Mouse (Mus musculus) lung, embryonic 15.5 days (tissue): Measurements from ENCODE around the gene Taf1c. TPM values are rescaled to one million over a fixed set of nuclear protein-coding genes. Genes with fewer than 3 reads are reported as not detected.

ENCODE experiments used
- ATAC-seq: fragments of 200-750 bp; cut with Nextera tagmentation; 2 replicates; pipeline ENCODE4 v1.8.0; 2017; ENCODE audit warnings: moderate number of reproducible peaks, borderline replicate concordance; ENCODE audit not compliant: low FRiP score, low TSS enrichment; ENCODE audit errors: extremely low read depth
- H3K27ac ChIP-seq: fragments of 300-500 bp; sonication (generic); 2 replicates; pipeline ENCODE4 v1.5.1; 2015; ENCODE audit warnings: moderate library complexity, mild to moderate bottlenecking, inconsistent platforms
- H3K27me3 ChIP-seq: fragments of 300-500 bp; sonication (generic); 2 replicates; pipeline ENCODE4 v1.6.1; 2015; ENCODE audit warnings: inconsistent platforms
- H3K36me3 ChIP-seq: fragments of 300-500 bp; sonication (generic); 2 replicates; pipeline ENCODE4 v1.6.1; 2015; ENCODE audit warnings: inconsistent platforms
- H3K4me1 ChIP-seq: fragments of 300-500 bp; sonication (generic); 2 replicates; pipeline ENCODE4 v1.6.1; 2015; ENCODE audit warnings: inconsistent platforms
- H3K4me2 ChIP-seq: fragments of 300-500 bp; sonication (generic); 2 replicates; pipeline ENCODE4 v1.6.1; 2015; ENCODE audit warnings: inconsistent platforms, mild to moderate bottlenecking, moderate library complexity
- H3K4me3 ChIP-seq: fragments of 300-500 bp; sonication (generic); 2 replicates; pipeline ENCODE4 v1.5.1; 2015; ENCODE audit warnings: mild to moderate bottlenecking, inconsistent platforms
- H3K9ac ChIP-seq: fragments of 300-500 bp; sonication (generic); 2 replicates; pipeline ENCODE4 v1.6.1; 2015; ENCODE audit warnings: inconsistent platforms
- H3K9me3 ChIP-seq: fragments of 300-500 bp; sonication (generic); 2 replicates; pipeline ENCODE4 v1.6.1; 2016; ENCODE audit warnings: inconsistent platforms
- WGBS: fragments of 180-500 bp; shearing (Covaris S2); methylation state at CpG from one replicate; pipeline ENCODE4 v1.1.7; 2015; 5-methylcytosine and 5-hydroxymethylcytosine counted together
- polyA plus RNA-seq: library from polyadenylated mRNA; unstranded; fragments of >200 nt; fragmentation: Nextera tagmentation; extraction: Ambion mirVana; gene quantifications from 2 replicates; pipeline ENCODE4 v1.2.1, GENCODE M21; 2015

Gene Taf1c
- polyA plus RNA-seq, 1 experiment from 2014 or later, result 10.6 TPM

DNA sequence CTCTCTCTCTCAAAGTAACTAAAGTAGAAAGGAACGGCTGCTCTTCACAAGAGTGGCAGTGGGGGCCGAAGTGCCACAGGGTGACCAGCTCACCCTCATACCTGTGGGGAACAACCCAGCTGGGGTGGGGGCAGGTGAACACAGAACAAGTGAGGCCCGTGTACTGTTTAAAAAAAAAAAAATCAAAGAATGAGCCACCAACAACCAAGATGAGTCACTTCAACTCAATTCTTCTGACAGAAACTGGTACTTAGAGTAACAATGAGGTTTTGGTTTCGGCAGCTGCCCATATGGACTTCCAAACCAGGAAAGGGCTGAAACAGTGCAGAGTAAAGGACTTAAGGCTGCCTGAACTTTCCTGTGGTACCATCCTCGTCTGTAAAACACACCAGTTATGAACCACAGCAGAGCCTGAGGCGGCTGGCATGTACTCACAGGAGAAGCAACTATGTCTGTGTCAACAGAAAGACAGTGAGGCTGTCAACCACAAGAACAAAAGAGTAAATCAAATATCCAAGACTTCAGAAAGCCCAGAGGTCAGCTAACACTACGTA, 56.4 kb downstream of the Taf1c start:
- H3K36me3 ChIP-seq, result peaks cover 34% of the 10 kb centered on the region
- no peak overlapping the region for H3K27ac ChIP-seq
- no peaks in the 10 kb centered on the region for H3K27me3 ChIP-seq
- no peak overlapping the region for H3K9ac ChIP-seq
- no peaks in the 10 kb centered on the region for H3K4me1 ChIP-seq
- no peak for ATAC-seq
- 59% methylated on average over 7 of the region's 7 CpGs for WGBS
- no peaks in the 10 kb centered on the region for H3K9me3 ChIP-seq
- no peak overlapping the region for H3K4me2 ChIP-seq
- no peak overlapping the region for H3K4me3 ChIP-seq

Other genes starting within 250 kb of the Taf1c start
- 14.8 and 15.8 TPM in 2 replicates for gene Mlycd, start 210.3 kb downstream of the Taf1c start, polyA plus RNA-seq
- gene Osgin1, start 171.1 kb downstream of the Taf1c start, polyA plus RNA-seq, result 1.0 and 1.7 TPM in 2 replicates
- 1.4 and 1.6 TPM in 2 replicates for gene Necab2, start 158.5 kb downstream of the Taf1c start, polyA plus RNA-seq
- not detected in 2 replicates for gene Slc38a8, start 103.5 kb downstream of the Taf1c start, polyA plus RNA-seq
- gene Mbtps1, start 46.5 kb downstream of the Taf1c start, polyA plus RNA-seq, result 119 and 125 TPM in 2 replicates
- 26.3 and 31.6 TPM in 2 replicates for gene Hsdl1, start 30.0 kb downstream of the Taf1c start, polyA plus RNA-seq
- gene Dnaaf1, start 30.0 kb downstream of the Taf1c start, polyA plus RNA-seq, result 1.1 and 1.4 TPM in 2 replicates
- 0.08 TPM in 1 of 2 replicates, not detected in the other for gene Adad2, start 7.5 kb upstream of the Taf1c start, polyA plus RNA-seq
- gene Kcng4, start 30.5 kb upstream of the Taf1c start, polyA plus RNA-seq, result 0.05 and 0.10 TPM in 2 replicates
- gene Wfdc1, start 61.1 kb upstream of the Taf1c start, polyA plus RNA-seq, result 6.3 and 6.6 TPM in 2 replicates
- gene Atp2c2, start 94.8 kb upstream of the Taf1c start, polyA plus RNA-seq, result 3.2 and 3.5 TPM in 2 replicates
- 12.3 and 14.8 TPM in 2 replicates for gene Tldc1, start 173.2 kb upstream of the Taf1c start, polyA plus RNA-seq
- gene Cotl1, start 235.3 kb upstream of the Taf1c start, polyA plus RNA-seq, result 65.8 and 68.1 TPM in 2 replicates